Mouse (Mus musculus): ENCODE data around the gene Lamtor1. TPM values are rescaled to one million over a fixed set of nuclear protein-coding genes. Genes with fewer than 3 reads are reported as not detected.

The Lamtor1 gene
- 10 to 100 TPM; 90.2 to 100.0 TPM for total RNA-seq (2021)
- long read RNA-seq, experiment 1, transcript Lamtor1-201 (5 exons, 1,119 nt), result major isoform, 125 of 206 reads
- long read RNA-seq, experiment 1, partial matches to known transcripts, result 68 of 206 reads
- long read RNA-seq, experiment 1, other reads (novel, unspliced or antisense), result 11 of 206 reads
- long read RNA-seq, experiment 2, transcript Lamtor1-201 (5 exons, 1,119 nt), result major isoform, 119 of 196 reads
- long read RNA-seq, experiment 2, partial matches to known transcripts, result 67 of 196 reads
- long read RNA-seq, experiment 2, other reads (novel, unspliced or antisense), result 6 of 196 reads

GRCm38 (mm10) chr7:101905561-101906286 is at the start of gene Lamtor1:
Gene Lamtor1, plus strand, starts transcription at chr7:101905904.
- peak; percentile 99 for DNase-seq
- intact Hi-C loops (cut with DNase I), result no loop called here

GRCm38 (mm10) chr7:101857094-101857493 is 48.6 kb upstream of the Lamtor1 start, which contains the start of gene Folr2:
Gene Folr2, minus strand, starts transcription at chr7:101857194.
- intact Hi-C loops (cut with DNase I), result no loop called here
- no peak for DNase-seq

- DNase-seq, result no peak
- intact Hi-C loops (cut with DNase I), result no loop called here
Measured at GRCm38 (mm10) chr7:101858362-101858761, 47.3 kb upstream of the Lamtor1 start.

GRCm38 (mm10) chr7:101860978-101861377 is 44.7 kb upstream of the Lamtor1 start:
- intact Hi-C loops (cut with DNase I), result no loop called here
- DNase-seq, result no peak

GRCm38 (mm10) chr7:101862291-101862690 is 43.4 kb upstream of the Lamtor1 start:
- intact Hi-C loops (cut with DNase I), result no loop called here
- DNase-seq, result no peak

- DNase-seq, result no peak
- intact Hi-C loops (cut with DNase I), result no loop called here
Measured at GRCm38 (mm10) chr7:101863415-101863814, 42.3 kb upstream of the Lamtor1 start, which contains the start of gene Anapc15. Gene Anapc15, plus strand, starts transcription at chr7:101863715.

GRCm38 (mm10) chr7:101866491-101867265 is 39.0 kb upstream of the Lamtor1 start:
- intact Hi-C loops (cut with DNase I), result no loop called here
- DNase-seq, result no peak

GRCm38 (mm10) chr7:101867482-101867881 is 38.2 kb upstream of the Lamtor1 start:
- DNase-seq, result no peak
- intact Hi-C loops (cut with DNase I), result no loop called here

- DNase-seq, result peak in 1 of 2 experiments; percentile 23
- intact Hi-C loops (cut with DNase I), result no loop called here
Measured at GRCm38 (mm10) chr7:101868241-101869162, 37.2 kb upstream of the Lamtor1 start.

GRCm38 (mm10) chr7:101869163-101869500 is 36.6 kb upstream of the Lamtor1 start:
- no peak for DNase-seq
- intact Hi-C loops (cut with DNase I), result no loop called here

GRCm38 (mm10) chr7:101870629-101871028 is 35.1 kb upstream of the Lamtor1 start, which contains the start of gene Folr1:
Gene Folr1, minus strand, starts transcription at chr7:101870788.
- intact Hi-C loops (cut with DNase I), result no loop called here
- DNase-seq, result no peak

GRCm38 (mm10) chr7:101871296-101871695 is 34.4 kb upstream of the Lamtor1 start:
- intact Hi-C loops (cut with DNase I), result no loop called here
- DNase-seq, result no peak

- intact Hi-C loops (cut with DNase I), result no loop called here
- no peak for DNase-seq
Measured at GRCm38 (mm10) chr7:101875978-101876377, 29.7 kb upstream of the Lamtor1 start.

GRCm38 (mm10) chr7:101880855-101881254 is 24.8 kb upstream of the Lamtor1 start:
- intact Hi-C loops (cut with DNase I), result no loop called here
- DNase-seq, result no peak

GRCm38 (mm10) chr7:101882413-101883154 is 23.1 kb upstream of the Lamtor1 start:
- intact Hi-C loops (cut with DNase I), result no loop called here
- peak in 1 of 2 experiments; percentile 14 for DNase-seq

GRCm38 (mm10) chr7:101884160-101884559 is 21.5 kb upstream of the Lamtor1 start:
- intact Hi-C loops (cut with DNase I), result no loop called here
- no peak for DNase-seq

GRCm38 (mm10) chr7:101886274-101886673 is 19.4 kb upstream of the Lamtor1 start:
- intact Hi-C loops (cut with DNase I), result no loop called here
- DNase-seq, result no peak

GRCm38 (mm10) chr7:101888460-101888859 is 17.2 kb upstream of the Lamtor1 start:
- DNase-seq, result no peak
- intact Hi-C loops (cut with DNase I), result no loop called here

- intact Hi-C loops (cut with DNase I), result loop anchor here (5.0 kb wide), 4 partner anchors 37 to 233 kb away; partner anchors contain the start of genes Clpb, Inppl1, Lrrc51 and Numa1
Measured at GRCm38 (mm10) chr7:101895695-101896094, 10.0 kb upstream of the Lamtor1 start.

More at GRCm38 (mm10) chr7:101895695-101896094, 10.0 kb upstream of the Lamtor1 start:
- no peak for DNase-seq
